Mouse (Mus musculus): ENCODE results near the gene Gpr65. TPM values are rescaled to one million over a fixed set of nuclear protein-coding genes. Genes with fewer than 3 reads are reported as not detected.
"Not testable (repeated sequence)": the region's sequence is repeated elsewhere in the genome, so short reads cannot be mapped to it uniquely, and the experiment has no call there.

Gpr65 gene
- polyA plus RNA-seq (2014; fragmentation: Nextera tagmentation; extraction: Ambion mirVana), result 0.10 and 0.27 TPM in 2 replicates

DNA sequence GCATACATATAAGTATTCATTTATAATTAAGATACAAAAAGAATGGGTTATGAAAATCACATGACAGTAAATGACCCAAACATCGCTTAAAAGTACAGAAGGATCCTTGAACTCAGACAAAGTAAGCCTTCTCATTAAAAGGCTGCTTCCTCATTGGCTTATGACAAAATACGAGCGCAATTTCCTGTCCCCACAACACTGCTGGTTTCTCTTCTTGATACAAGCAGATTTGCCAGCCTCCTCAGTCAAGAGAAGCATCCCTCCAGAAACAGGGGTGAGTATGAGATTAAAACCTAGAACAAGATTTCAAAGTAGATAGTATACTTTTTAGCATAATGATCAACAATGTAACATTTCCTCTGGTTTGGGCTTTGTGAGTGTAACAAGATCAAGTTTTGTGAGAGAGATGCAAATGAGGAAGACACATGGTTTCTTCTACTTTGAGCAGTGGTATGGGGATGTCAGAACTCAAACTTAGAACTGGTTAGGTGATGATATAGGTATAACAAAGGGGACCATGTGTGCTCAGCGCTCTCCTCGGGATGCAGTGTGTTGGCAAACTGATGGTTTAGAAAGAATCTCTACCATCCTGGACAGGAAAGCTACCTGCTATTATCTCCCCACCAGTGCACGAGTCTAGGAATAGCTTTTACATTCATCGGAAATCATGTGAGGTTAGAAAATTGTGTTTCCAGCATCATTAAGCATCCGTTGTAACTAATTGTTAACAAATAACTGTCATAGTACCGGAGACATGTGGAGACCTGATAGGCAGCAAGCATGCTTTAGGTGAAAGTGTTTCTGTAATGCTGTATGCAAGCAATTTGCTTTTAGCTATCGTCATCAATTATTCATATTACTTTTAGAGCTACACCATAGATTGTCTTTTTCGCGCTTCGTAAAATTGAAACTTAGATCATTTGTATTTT lies at the start of gene Gpr65:
Gene Gpr65 (plus strand): TSS at position 195 of the 929 bp plus-strand sequence.
- Histone ChIP-seq H3K4me2 (ENCODE audit: low read length) (no peak within 1 kb of the TSS), H3K27ac (ENCODE audit: low read depth, low read length) (no peak within 1 kb of the TSS), H3K9me3 (replicated peaks; ENCODE audit: control insufficient read depth, low read length) (no peaks in the 10 kb centered on the region), H3K36me3 (ENCODE audit: control insufficient read depth, insufficient read depth, low read length) (no peaks in the 10 kb centered on the region), H3K9ac (ENCODE audit: low read length) (no peak within 1 kb of the TSS), H3K27me3 (replicated peaks; ENCODE audit: control insufficient read depth, insufficient read depth, low read length) (no peaks in the 10 kb centered on the region), H3K4me1 (ENCODE audit: control insufficient read depth, insufficient read depth, low read length) (no peaks in the 10 kb centered on the region), H3K4me3 (ENCODE audit: low read depth, low read length) (no peak within 1 kb of the TSS)
- DNase-seq (ENCODE audit: low spot score) (no peak), ATAC-seq (no peak)
- WGBS, result 91% methylated on average over 13 of the region's 13 CpGs

GRCm38 (mm10) chr12:98223286-98223685 lies 45.1 kb upstream of the Gpr65 start:
- H3K4me1 ChIP-seq (ENCODE audit: control insufficient read depth, insufficient read depth, low read length), result no peaks in the 10 kb centered on the region
- no peak for ATAC-seq
- H3K4me3 ChIP-seq (ENCODE audit: low read depth, low read length), result no peak overlapping the region
- no peak overlapping the region for H3K27ac ChIP-seq (ENCODE audit: low read depth, low read length)
- 0 out of 2 replicates have a peak, but pooled peaks cover 7% of the 10 kb centered on the region for H3K36me3 ChIP-seq (ENCODE audit: control insufficient read depth, insufficient read depth, low read length)
- DNase-seq (ENCODE audit: low spot score), result no peak
- H3K9me3 ChIP-seq (replicated peaks; ENCODE audit: control insufficient read depth, low read length), result no peaks in the 10 kb centered on the region
- no peaks in the 10 kb centered on the region for H3K27me3 ChIP-seq (replicated peaks; ENCODE audit: control insufficient read depth, insufficient read depth, low read length)
- WGBS, result 91% methylated on average over 5 of the region's 5 CpGs
- no peak overlapping the region for H3K4me2 ChIP-seq (ENCODE audit: low read length)
- no peak overlapping the region for H3K9ac ChIP-seq (ENCODE audit: low read length)

DNA sequence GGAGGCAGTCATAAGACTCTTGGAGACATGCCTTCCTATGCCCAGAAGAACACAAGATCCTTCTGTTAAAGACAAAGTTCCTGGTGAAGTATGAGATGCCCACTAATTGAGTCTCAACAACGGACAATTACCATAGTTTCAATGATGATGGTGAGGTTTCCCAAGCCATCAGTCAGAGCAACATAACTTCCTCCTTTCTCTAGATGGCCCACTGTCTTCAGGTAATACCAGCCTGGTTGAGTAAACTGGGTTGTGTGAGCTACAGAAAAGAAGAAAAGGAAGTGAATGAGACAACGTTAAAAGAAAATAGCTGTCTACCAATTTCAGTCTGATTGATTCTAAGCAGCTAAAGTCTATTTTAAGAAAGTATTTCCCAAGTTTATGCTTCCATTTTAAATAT lies 41.4 kb upstream of the Gpr65 start:
- ATAC-seq, result no peak
- no peak for DNase-seq (ENCODE audit: low spot score)
- Histone ChIP-seq H3K27ac (ENCODE audit: low read depth, low read length) (no peak overlapping the region), H3K9me3 (replicated peaks; ENCODE audit: control insufficient read depth, low read length) (no peaks in the 10 kb centered on the region), H3K36me3 (ENCODE audit: control insufficient read depth, insufficient read depth, low read length) (0 out of 2 replicates have a peak, but pooled peaks cover 7% of the 10 kb centered on the region), H3K4me2 (ENCODE audit: low read length) (no peak overlapping the region), H3K4me3 (ENCODE audit: low read depth, low read length) (no peak overlapping the region), H3K4me1 (ENCODE audit: control insufficient read depth, insufficient read depth, low read length) (no peaks in the 10 kb centered on the region), H3K9ac (ENCODE audit: low read length) (no peak overlapping the region), H3K27me3 (replicated peaks; ENCODE audit: control insufficient read depth, insufficient read depth, low read length) (no peaks in the 10 kb centered on the region)
- WGBS, result 95% methylated on average over 2 of the region's 2 CpGs

GRCm38 (mm10) chr12:98238478-98238877 lies 30.0 kb upstream of the Gpr65 start:
- H3K4me3 ChIP-seq (ENCODE audit: low read depth, low read length); H3K27me3 ChIP-seq (replicated peaks; ENCODE audit: control insufficient read depth, insufficient read depth, low read length); H3K27ac ChIP-seq (ENCODE audit: low read depth, low read length); H3K4me1 ChIP-seq (ENCODE audit: control insufficient read depth, insufficient read depth, low read length); H3K9me3 ChIP-seq (replicated peaks; ENCODE audit: control insufficient read depth, low read length); H3K9ac ChIP-seq (ENCODE audit: low read length); H3K4me2 ChIP-seq (ENCODE audit: low read length); ATAC-seq; H3K36me3 ChIP-seq (ENCODE audit: control insufficient read depth, insufficient read depth, low read length); DNase-seq (ENCODE audit: low spot score): not testable (repeated sequence)
- WGBS, result 91% methylated on average over 6 of the region's 6 CpGs

GRCm38 (mm10) chr12:98244161-98244560 lies 24.3 kb upstream of the Gpr65 start:
- Histone ChIP-seq H3K27me3 (replicated peaks; ENCODE audit: control insufficient read depth, insufficient read depth, low read length) (no peaks in the 10 kb centered on the region), H3K4me2 (ENCODE audit: low read length) (no peak overlapping the region), H3K27ac (ENCODE audit: low read depth, low read length) (no peak overlapping the region), H3K4me1 (ENCODE audit: control insufficient read depth, insufficient read depth, low read length) (no peaks in the 10 kb centered on the region), H3K4me3 (ENCODE audit: low read depth, low read length) (no peak overlapping the region), H3K9ac (ENCODE audit: low read length) (no peak overlapping the region), H3K36me3 (ENCODE audit: control insufficient read depth, insufficient read depth, low read length) (no peaks in the 10 kb centered on the region), H3K9me3 (replicated peaks; ENCODE audit: control insufficient read depth, low read length) (no peaks in the 10 kb centered on the region)
- DNase-seq (ENCODE audit: low spot score) (no peak), ATAC-seq (no peak)
- WGBS, result 93% methylated on average over 4 of the region's 4 CpGs

DNA sequence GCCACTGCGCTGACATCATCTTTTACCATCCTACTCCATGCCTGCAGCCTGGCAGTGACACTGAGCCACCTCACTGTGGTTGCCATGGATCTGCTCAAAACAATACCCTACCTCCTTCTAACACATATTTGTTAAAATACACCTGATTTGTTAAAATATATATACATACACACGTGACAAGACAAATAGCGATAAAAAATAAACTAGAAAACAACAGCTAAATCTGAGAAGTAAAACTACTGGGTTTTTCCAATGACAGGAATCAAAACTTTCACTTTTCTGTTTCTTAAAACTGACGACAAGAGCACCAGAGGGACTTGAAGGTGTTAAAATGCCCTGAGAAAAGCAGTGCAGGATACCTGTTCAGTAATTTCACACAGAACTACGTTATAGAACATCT lies 23.6 kb upstream of the Gpr65 start:
- Histone ChIP-seq H3K4me2 (ENCODE audit: low read length) (no peak overlapping the region), H3K36me3 (ENCODE audit: control insufficient read depth, insufficient read depth, low read length) (no peaks in the 10 kb centered on the region), H3K27ac (ENCODE audit: low read depth, low read length) (no peak overlapping the region), H3K4me1 (ENCODE audit: control insufficient read depth, insufficient read depth, low read length) (no peaks in the 10 kb centered on the region), H3K9ac (ENCODE audit: low read length) (no peak overlapping the region), H3K9me3 (replicated peaks; ENCODE audit: control insufficient read depth, low read length) (no peaks in the 10 kb centered on the region), H3K4me3 (ENCODE audit: low read depth, low read length) (no peak overlapping the region), H3K27me3 (replicated peaks; ENCODE audit: control insufficient read depth, insufficient read depth, low read length) (no peaks in the 10 kb centered on the region)
- DNase-seq (ENCODE audit: low spot score) (no peak), ATAC-seq (no peak)
- WGBS, result 84% methylated on average over 5 of the region's 5 CpGs

GRCm38 (mm10) chr12:98246835-98247234 lies 21.6 kb upstream of the Gpr65 start:
- no peak overlapping the region for H3K4me2 ChIP-seq (ENCODE audit: low read length)
- H3K4me1 ChIP-seq (ENCODE audit: control insufficient read depth, insufficient read depth, low read length), result no peaks in the 10 kb centered on the region
- H3K36me3 ChIP-seq (ENCODE audit: control insufficient read depth, insufficient read depth, low read length), result peaks cover 4% of the 10 kb centered on the region; the same call in 1 of the 2 replicates
- no peak overlapping the region for H3K4me3 ChIP-seq (ENCODE audit: low read depth, low read length)
- ATAC-seq (no peak), DNase-seq (ENCODE audit: low spot score) (no peak)
- H3K9me3 ChIP-seq (replicated peaks; ENCODE audit: control insufficient read depth, low read length), result no peaks in the 10 kb centered on the region
- H3K27ac ChIP-seq (ENCODE audit: low read depth, low read length), result no peak overlapping the region
- no peaks in the 10 kb centered on the region for H3K27me3 ChIP-seq (replicated peaks; ENCODE audit: control insufficient read depth, insufficient read depth, low read length)
- H3K9ac ChIP-seq (ENCODE audit: low read length), result no peak overlapping the region
- WGBS, result 79% methylated on average over 4 of the region's 4 CpGs

DNA sequence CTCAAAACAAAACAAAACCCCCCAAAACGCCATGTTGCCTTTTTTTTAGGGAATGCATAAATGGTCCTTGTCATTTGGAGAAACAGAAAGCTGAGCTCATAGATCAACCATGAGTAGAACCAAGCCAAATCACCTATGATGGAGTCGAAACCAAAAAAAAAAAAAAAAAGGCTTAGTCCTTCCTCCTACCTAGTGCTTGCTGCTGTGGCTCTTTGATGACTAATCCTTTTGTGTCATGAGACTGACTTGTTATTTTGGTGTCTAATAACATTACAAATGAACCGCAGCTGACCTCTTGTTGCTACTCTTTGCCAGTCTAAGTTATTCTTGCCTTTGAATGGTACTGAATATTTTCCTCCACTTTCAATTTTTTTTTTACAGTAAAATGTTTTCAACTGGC lies 18.8 kb upstream of the Gpr65 start:
- ATAC-seq (no peak), DNase-seq (ENCODE audit: low spot score) (no peak)
- Histone ChIP-seq H3K9me3 (replicated peaks; ENCODE audit: control insufficient read depth, low read length) (no peaks in the 10 kb centered on the region), H3K36me3 (ENCODE audit: control insufficient read depth, insufficient read depth, low read length) (peaks cover 4% of the 10 kb centered on the region; the same call in 1 of the 2 replicates), H3K9ac (ENCODE audit: low read length) (no peak overlapping the region), H3K27me3 (replicated peaks; ENCODE audit: control insufficient read depth, insufficient read depth, low read length) (no peaks in the 10 kb centered on the region), H3K4me2 (ENCODE audit: low read length) (no peak overlapping the region), H3K4me1 (ENCODE audit: control insufficient read depth, insufficient read depth, low read length) (no peaks in the 10 kb centered on the region), H3K27ac (ENCODE audit: low read depth, low read length) (no peak overlapping the region), H3K4me3 (ENCODE audit: low read depth, low read length) (no peak overlapping the region)
- 70% methylated on average over 3 of the region's 3 CpGs for WGBS

DNA sequence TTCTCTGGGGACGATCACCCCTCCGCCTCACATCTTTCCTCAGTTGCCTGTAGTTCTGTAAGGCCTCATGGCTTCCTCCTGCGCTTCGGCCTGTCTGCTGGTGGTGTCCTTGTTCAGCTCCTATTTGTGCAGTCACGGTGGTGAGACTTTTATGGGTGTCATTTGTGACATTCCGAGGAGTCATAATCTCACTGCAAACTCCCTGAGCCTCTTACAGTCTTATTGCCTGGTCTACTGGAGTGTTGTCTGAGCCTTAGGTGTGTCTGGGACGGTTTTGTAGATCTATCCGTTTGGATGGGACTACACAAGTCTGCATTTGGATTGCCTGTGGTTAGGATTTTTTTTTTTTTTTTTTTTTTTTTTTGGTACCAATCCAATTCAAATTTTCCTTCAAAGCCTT lies 18.1 kb upstream of the Gpr65 start:
- H3K9me3 ChIP-seq (replicated peaks; ENCODE audit: control insufficient read depth, low read length), result no peaks in the 10 kb centered on the region
- no peaks in the 10 kb centered on the region for H3K4me1 ChIP-seq (ENCODE audit: control insufficient read depth, insufficient read depth, low read length)
- H3K27me3 ChIP-seq (replicated peaks; ENCODE audit: control insufficient read depth, insufficient read depth, low read length), result no peaks in the 10 kb centered on the region
- H3K9ac ChIP-seq (ENCODE audit: low read length), result no peak overlapping the region
- WGBS, result 94% methylated on average over 8 of the region's 8 CpGs
- H3K27ac ChIP-seq (ENCODE audit: low read depth, low read length), result no peak overlapping the region
- no peak for DNase-seq (ENCODE audit: low spot score)
- no peak overlapping the region for H3K4me3 ChIP-seq (ENCODE audit: low read depth, low read length)
- ATAC-seq, result no peak
- peaks cover 4% of the 10 kb centered on the region; the same call in 1 of the 2 replicates for H3K36me3 ChIP-seq (ENCODE audit: control insufficient read depth, insufficient read depth, low read length)
- H3K4me2 ChIP-seq (ENCODE audit: low read length), result no peak overlapping the region

All from forebrain, embryonic 14.5 days (tissue).